Mouse (Mus musculus): ENCODE results near the gene Pnma1.

DNA sequence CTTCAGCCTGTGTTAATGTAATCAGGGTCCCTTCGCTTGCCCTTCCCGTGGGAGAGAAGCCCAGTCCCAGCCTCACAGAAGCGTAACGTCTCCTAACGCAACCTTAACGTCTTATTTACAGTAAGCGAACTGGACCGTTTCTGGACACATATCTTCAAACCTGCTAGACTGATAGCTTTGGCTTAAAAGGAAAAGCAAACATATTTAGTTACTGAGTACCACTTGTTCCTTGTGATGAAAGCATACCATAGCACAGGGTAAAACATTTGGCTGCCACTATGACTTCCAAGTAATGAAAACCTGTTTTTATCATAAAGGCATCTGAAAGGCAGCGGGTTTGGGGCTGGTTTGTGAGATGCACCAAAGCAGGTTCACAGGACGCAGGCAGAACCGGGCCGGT is 22.4 kb downstream of the Pnma1 start:
- TF ChIP-seq POLR2A (IDR thresholded peaks at IDR 0.05; ENCODE audit: insufficient read length, low read depth) (no peak), POLR2AphosphoS2 (IDR thresholded peaks at IDR 0.05; ENCODE audit: insufficient read length, low read depth) (no peak), USF1 (IDR thresholded peaks at IDR 0.05; ENCODE audit: low read depth) (no peak), MYOG (IDR thresholded peaks at IDR 0.05; ENCODE audit: control insufficient read depth in 1 of 3, insufficient read depth in 1 of 3, insufficient read length in 2 of 3, low read depth in 2 of 3) (no peak), TCF12 (IDR thresholded peaks at IDR 0.05; ENCODE audit: insufficient read depth, poor library complexity, severe bottlenecking) (no peak), MYOD1 (IDR thresholded peaks at IDR 0.05; ENCODE audit: control insufficient read depth in 1 of 3, insufficient read length in 2 of 3, low read depth in 2 of 3) (no peak), E2F4 (IDR thresholded peaks at IDR 0.05; ENCODE audit: insufficient read depth) (no peak), CEBPB (IDR thresholded peaks at IDR 0.05; ENCODE audit: insufficient read depth, poor library complexity, severe bottlenecking) (no peak), REST (IDR thresholded peaks at IDR 0.05; ENCODE audit: insufficient read depth, insufficient read length) (no peak), MAX (IDR thresholded peaks at IDR 0.05; ENCODE audit: low read depth) (no peak), TCF3 (IDR thresholded peaks at IDR 0.05; ENCODE audit: insufficient read length, low read depth) (no peak), SRF (IDR thresholded peaks at IDR 0.05; ENCODE audit: control insufficient read depth, insufficient read length, low read depth) (no peak)
